Mouse (Mus musculus) neural tube, embryonic 14.5 days (tissue): Measurements from ENCODE around the gene Clcn5. TPM values are rescaled to one million over a fixed set of nuclear protein-coding genes. Genes with fewer than 3 reads are reported as not detected.

Experiments
- ATAC-seq: fragments of 200-750 bp; cut with Nextera tagmentation; 2 replicates; pipeline ENCODE4 v1.8.0; 2017; ENCODE audit warnings: low read depth, mild to moderate bottlenecking, moderate TSS enrichment, moderate library complexity
- H3K27ac ChIP-seq: fragments of 300-500 bp; sonication (generic); 2 replicates; pipeline ENCODE4 v1.5.1; 2014; ENCODE audit warnings: low read depth, mild to moderate bottlenecking, control low read depth, low read length, moderate library complexity, mixed read lengths
- H3K27me3 ChIP-seq: fragments of 300-500 bp; sonication (generic); 2 replicates; pipeline ENCODE4 v1.6.1; 2014; ENCODE audit warnings: low read length; ENCODE audit not compliant: control insufficient read depth, insufficient read depth
- H3K36me3 ChIP-seq: fragments of 300-500 bp; sonication (generic); 2 replicates; pipeline ENCODE4 v1.6.1; 2014; ENCODE audit warnings: low read length, mixed read lengths; ENCODE audit not compliant: control insufficient read depth, insufficient read depth
- H3K4me1 ChIP-seq: fragments of 300-500 bp; sonication (generic); 2 replicates; pipeline ENCODE4 v1.6.1; 2014; ENCODE audit warnings: low read length; ENCODE audit not compliant: control insufficient read depth, insufficient read depth
- H3K4me2 ChIP-seq: fragments of 300-500 bp; sonication (generic); 2 replicates; pipeline ENCODE4 v1.6.1; 2014; ENCODE audit warnings: mild to moderate bottlenecking, low read depth, low read length, control low read depth
- H3K4me3 ChIP-seq: fragments of 300-500 bp; sonication (generic); 2 replicates; pipeline ENCODE4 v1.5.1; 2014; ENCODE audit warnings: low read depth, low read length, control low read depth, mixed read lengths
- H3K9ac ChIP-seq: fragments of 300-500 bp; sonication (generic); replicated peaks from 2 replicates; pipeline ENCODE4 v1.6.1; 2014; ENCODE audit warnings: low read depth, mild to moderate bottlenecking, control low read depth, low read length, mixed read lengths
- H3K9me3 ChIP-seq: fragments of 300-500 bp; sonication (generic); 2 replicates; pipeline ENCODE4 v1.6.1; 2016; ENCODE audit warnings: low read length; ENCODE audit not compliant: control insufficient read depth
- WGBS: fragments of 180-500 bp; shearing (Covaris S2); extraction: QIAGEN DNeasy Blood & Tissue Kit; methylation state at CpG from one replicate; pipeline ENCODE4 v1.1.7; 2014; 5-methylcytosine and 5-hydroxymethylcytosine counted together
- polyA plus RNA-seq: library from polyadenylated mRNA; unstranded; fragments of >200 nt; fragmentation: Nextera tagmentation; extraction: Ambion mirVana; gene quantifications from 2 replicates; pipeline ENCODE4 v1.2.1, GENCODE M21; 2014

Gene Clcn5
- polyA plus RNA-seq = 10.4 and 17.3 TPM in 2 replicates

GRCm38 (mm10) chrX:7319089-7319721, at the start of gene Clcn5:
Gene Clcn5, minus strand, starts transcription at chrX:7319358.
- H3K4me3 ChIP-seq = peak within 1 kb of the TSS; percentile 52
- peak within 1 kb of the TSS; percentile 87 for H3K27ac ChIP-seq
- H3K4me1 ChIP-seq = no peaks in the 10 kb centered on the region
- WGBS = 29% methylated on average over 42 of the region's 43 CpGs
- H3K9me3 ChIP-seq = no peaks in the 10 kb centered on the region
- peak within 1 kb of the TSS; percentile 44 for H3K4me2 ChIP-seq
- H3K36me3 ChIP-seq = no peaks in the 10 kb centered on the region
- peak; percentile 96 for ATAC-seq
- H3K27me3 ChIP-seq = no peaks in the 10 kb centered on the region
- peak within 1 kb of the TSS; percentile 54 for H3K9ac ChIP-seq

GRCm38 (mm10) chrX:7325455-7325854, 6.3 kb upstream of the Clcn5 start:
- Histone ChIP-seq H3K4me2 (no peak overlapping the region), H3K27me3 (no peaks in the 10 kb centered on the region), H3K27ac (no peak overlapping the region), H3K9me3 (no peaks in the 10 kb centered on the region; the same call in 1 of the 2 replicates), H3K36me3 (no peaks in the 10 kb centered on the region), H3K4me1 (no peaks in the 10 kb centered on the region), H3K9ac (no peak overlapping the region), H3K4me3 (no peak overlapping the region)
- ATAC-seq = no peak
- 41% methylated on average over 2 of the region's 2 CpGs for WGBS

- no peak overlapping the region for H3K27ac ChIP-seq
- no peaks in the 10 kb centered on the region for H3K9me3 ChIP-seq
- no peaks in the 10 kb centered on the region for H3K36me3 ChIP-seq
- H3K4me3 ChIP-seq = no peak overlapping the region
- 17% methylated on average over 7 of the region's 7 CpGs for WGBS
- no peak overlapping the region for H3K4me2 ChIP-seq
- ATAC-seq = no peak
- H3K9ac ChIP-seq = no peak overlapping the region
- H3K4me1 ChIP-seq = no peaks in the 10 kb centered on the region
- H3K27me3 ChIP-seq = no peaks in the 10 kb centered on the region
Observed at GRCm38 (mm10) chrX:7322288-7322687, 3.1 kb upstream of the Clcn5 start.

- Histone ChIP-seq H3K4me1 (no peaks in the 10 kb centered on the region), H3K9me3 (no peaks in the 10 kb centered on the region), H3K27ac (no peak overlapping the region), H3K36me3 (no peaks in the 10 kb centered on the region), H3K4me3 (no peak overlapping the region), H3K27me3 (no peaks in the 10 kb centered on the region), H3K4me2 (no peak overlapping the region), H3K9ac (no peak overlapping the region)
- WGBS = 54% methylated on average over 2 of the region's 2 CpGs
- no peak for ATAC-seq
Observed at GRCm38 (mm10) chrX:7320571-7320970, 1.4 kb upstream of the Clcn5 start.

- no peaks in the 10 kb centered on the region for H3K4me1 ChIP-seq
- H3K36me3 ChIP-seq = no peaks in the 10 kb centered on the region
- ATAC-seq = peak; percentile 78
- H3K27me3 ChIP-seq = no peaks in the 10 kb centered on the region
- peak overlapping the region; percentile 44 for H3K4me2 ChIP-seq
- H3K4me3 ChIP-seq = peak overlapping the region; percentile 52
- H3K27ac ChIP-seq = peak overlapping the region; percentile 87
- H3K9ac ChIP-seq = peak overlapping the region; percentile 54
- WGBS = 11% methylated on average over 37 of the region's 37 CpGs
- no peaks in the 10 kb centered on the region for H3K9me3 ChIP-seq
Observed at GRCm38 (mm10) chrX:7318551-7319025, 570 bp downstream of the Clcn5 start.

- H3K4me2 ChIP-seq = no peak overlapping the region
- ATAC-seq = no peak
Observed at GRCm38 (mm10) chrX:7315115-7315514, 4.0 kb downstream of the Clcn5 start.

GRCm38 (mm10) chrX:7314645-7315044, 4.5 kb downstream of the Clcn5 start:
- 62% methylated on average over 4 of the region's 4 CpGs for WGBS
- no peak for ATAC-seq

More at GRCm38 (mm10) chrX:7315115-7315514, 4.0 kb downstream of the Clcn5 start:
- H3K4me1 ChIP-seq = no peaks in the 10 kb centered on the region
- H3K9ac ChIP-seq = no peak overlapping the region
- H3K9me3 ChIP-seq = no peaks in the 10 kb centered on the region
- H3K36me3 ChIP-seq = no peaks in the 10 kb centered on the region
- H3K27me3 ChIP-seq = no peaks in the 10 kb centered on the region
- no peak overlapping the region for H3K27ac ChIP-seq
- 53% methylated on average over 10 of the region's 10 CpGs for WGBS
- no peak overlapping the region for H3K4me3 ChIP-seq

GRCm38 (mm10) chrX:7308242-7308641, 10.9 kb downstream of the Clcn5 start:
- H3K27me3 ChIP-seq = no peaks in the 10 kb centered on the region
- H3K4me2 ChIP-seq = no peak overlapping the region
- H3K9ac ChIP-seq = no peak overlapping the region
- no peaks in the 10 kb centered on the region for H3K4me1 ChIP-seq
- 85% methylated on average over 2 of the region's 2 CpGs for WGBS
- H3K9me3 ChIP-seq = no peaks in the 10 kb centered on the region
- ATAC-seq = no peak
- H3K27ac ChIP-seq = no peak overlapping the region
- no peaks in the 10 kb centered on the region for H3K36me3 ChIP-seq
- no peak overlapping the region for H3K4me3 ChIP-seq

More at GRCm38 (mm10) chrX:7314645-7315044, 4.5 kb downstream of the Clcn5 start:
- Histone ChIP-seq H3K4me1 (no peaks in the 10 kb centered on the region), H3K4me3 (no peak overlapping the region), H3K27ac (no peak overlapping the region), H3K9ac (no peak overlapping the region), H3K9me3 (no peaks in the 10 kb centered on the region), H3K27me3 (no peaks in the 10 kb centered on the region), H3K4me2 (no peak overlapping the region), H3K36me3 (no peaks in the 10 kb centered on the region)

- Histone ChIP-seq H3K27me3 (no peaks in the 10 kb centered on the region), H3K4me2 (no peak overlapping the region), H3K4me3 (no peak overlapping the region), H3K9ac (no peak overlapping the region), H3K36me3 (no peaks in the 10 kb centered on the region), H3K4me1 (no peaks in the 10 kb centered on the region), H3K9me3 (no peaks in the 10 kb centered on the region), H3K27ac (no peak overlapping the region)
- no peak for ATAC-seq
- WGBS = 65% methylated on average over 4 of the region's 5 CpGs
Observed at GRCm38 (mm10) chrX:7306861-7307260, 12.3 kb downstream of the Clcn5 start.
